Mouse (Mus musculus): Measurements from ENCODE around the gene Acad10. TPM values are rescaled to one million over a fixed set of nuclear protein-coding genes. Genes with fewer than 3 reads are reported as not detected.
"Not testable (repeated sequence)": the region's sequence is repeated elsewhere in the genome, so short reads cannot be mapped to it uniquely, and the experiment has no call there.

Acad10 gene
- polyA plus RNA-seq, 1 experiment from 2014 or later, result 1.4 TPM

DNA sequence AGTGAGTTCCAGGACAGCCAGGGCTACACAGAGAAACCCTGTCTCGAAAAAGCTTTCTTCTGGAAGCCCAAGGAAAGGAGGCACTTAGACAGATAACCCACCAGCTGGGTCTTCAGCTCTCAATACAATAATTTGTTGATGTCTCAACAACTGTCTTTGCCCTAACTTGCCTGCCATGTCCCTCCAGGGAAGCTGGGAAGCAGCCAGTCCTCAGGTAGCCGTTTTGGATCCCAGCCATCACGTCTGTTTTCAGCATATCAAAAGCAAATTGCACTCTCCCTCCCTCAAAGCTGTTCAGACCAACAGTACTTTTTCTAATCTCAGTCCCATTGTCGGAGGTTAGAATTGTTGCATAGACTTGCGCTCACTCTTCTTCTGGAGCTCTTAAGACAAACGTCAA lies 3.8 kb upstream of the Acad10 start:
- no peaks in the 10 kb centered on the region for H3K27me3 ChIP-seq (replicated peaks; ENCODE audit: control insufficient read depth, insufficient read depth, low read length)
- H3K4me2 ChIP-seq (ENCODE audit: low read length), result no peak overlapping the region
- H3K27ac ChIP-seq (ENCODE audit: low read depth, low read length), result no peak overlapping the region
- no peak overlapping the region for H3K9ac ChIP-seq (ENCODE audit: low read depth, low read length)
- no peaks in the 10 kb centered on the region for H3K9me3 ChIP-seq (ENCODE audit: control insufficient read depth, low read length)
- peaks cover 16% of the 10 kb centered on the region for H3K4me1 ChIP-seq (ENCODE audit: control insufficient read depth, insufficient read depth, low read depth, low read length)
- no peak overlapping the region for H3K4me3 ChIP-seq (ENCODE audit: low read length)
- WGBS, result 92% methylated on average over 6 of the region's 6 CpGs
- no peak for ATAC-seq
- peaks cover 21% of the 10 kb centered on the region for H3K36me3 ChIP-seq (ENCODE audit: control insufficient read depth, insufficient read depth, low read length)

DNA sequence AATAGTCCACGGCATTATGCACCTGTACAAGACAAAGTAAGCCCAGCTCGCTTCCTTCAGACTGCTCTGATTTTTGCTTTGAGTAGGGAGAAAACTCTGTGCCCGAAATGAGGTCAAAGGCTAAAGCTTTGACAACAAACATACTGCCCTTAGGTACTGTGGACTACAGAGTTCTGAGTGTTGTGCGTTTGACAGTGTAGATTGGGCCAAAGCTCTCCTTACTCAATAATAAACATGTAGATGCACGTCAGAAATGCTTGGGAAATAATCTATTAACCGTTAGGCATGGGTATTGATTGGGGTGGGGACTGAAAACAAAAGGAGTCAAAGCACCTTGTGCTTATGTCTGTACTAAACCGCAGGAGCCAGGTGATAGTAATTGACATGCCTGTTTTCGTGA lies 3.1 kb upstream of the Acad10 start:
- Histone ChIP-seq H3K9ac (ENCODE audit: low read depth, low read length) (no peak overlapping the region), H3K4me3 (ENCODE audit: low read length) (no peak overlapping the region), H3K4me2 (ENCODE audit: low read length) (no peak overlapping the region), H3K27ac (ENCODE audit: low read depth, low read length) (no peak overlapping the region), H3K36me3 (ENCODE audit: control insufficient read depth, insufficient read depth, low read length) (peaks cover 20% of the 10 kb centered on the region), H3K4me1 (ENCODE audit: control insufficient read depth, insufficient read depth, low read depth, low read length) (peaks cover 16% of the 10 kb centered on the region), H3K27me3 (replicated peaks; ENCODE audit: control insufficient read depth, insufficient read depth, low read length) (no peaks in the 10 kb centered on the region), H3K9me3 (ENCODE audit: control insufficient read depth, low read length) (no peaks in the 10 kb centered on the region)
- ATAC-seq, result no peak
- 89% methylated on average over 8 of the region's 8 CpGs for WGBS

DNA sequence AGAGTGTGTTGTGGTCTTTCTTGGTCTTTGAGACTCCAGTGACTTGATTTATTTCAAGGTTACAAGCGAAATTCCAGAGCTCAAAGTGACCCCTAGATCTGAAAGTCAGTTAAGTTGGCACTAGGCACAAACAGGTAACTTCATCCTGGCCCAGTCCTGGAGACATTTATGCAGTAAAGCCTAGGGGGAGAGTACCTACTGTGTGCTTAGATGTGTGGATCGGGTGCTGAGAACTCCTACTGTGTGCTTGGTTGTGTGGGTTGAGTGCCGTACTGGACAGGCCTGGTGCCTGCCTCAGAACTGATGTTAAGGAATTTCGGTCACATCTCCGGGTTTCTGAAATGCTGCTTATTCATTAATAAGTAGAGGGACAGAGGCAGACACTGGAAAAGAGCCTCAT lies 1.2 kb upstream of the Acad10 start:
- H3K4me2 ChIP-seq (ENCODE audit: low read length), result peak overlapping the region; percentile 86
- peak overlapping the region; percentile 91; the same call in 1 of the 2 replicates for H3K9ac ChIP-seq (ENCODE audit: low read depth, low read length)
- ATAC-seq, result no peak
- no peaks in the 10 kb centered on the region for H3K27me3 ChIP-seq (replicated peaks; ENCODE audit: control insufficient read depth, insufficient read depth, low read length)
- 90% methylated on average over 5 of the region's 5 CpGs for WGBS
- H3K36me3 ChIP-seq (ENCODE audit: control insufficient read depth, insufficient read depth, low read length), result peaks cover 20% of the 10 kb centered on the region
- H3K27ac ChIP-seq (ENCODE audit: low read depth, low read length), result no peak overlapping the region
- H3K4me3 ChIP-seq (ENCODE audit: low read length), result peak overlapping the region; percentile 97
- peaks cover 16% of the 10 kb centered on the region for H3K4me1 ChIP-seq (ENCODE audit: control insufficient read depth, insufficient read depth, low read depth, low read length)
- no peaks in the 10 kb centered on the region for H3K9me3 ChIP-seq (ENCODE audit: control insufficient read depth, low read length)

DNA sequence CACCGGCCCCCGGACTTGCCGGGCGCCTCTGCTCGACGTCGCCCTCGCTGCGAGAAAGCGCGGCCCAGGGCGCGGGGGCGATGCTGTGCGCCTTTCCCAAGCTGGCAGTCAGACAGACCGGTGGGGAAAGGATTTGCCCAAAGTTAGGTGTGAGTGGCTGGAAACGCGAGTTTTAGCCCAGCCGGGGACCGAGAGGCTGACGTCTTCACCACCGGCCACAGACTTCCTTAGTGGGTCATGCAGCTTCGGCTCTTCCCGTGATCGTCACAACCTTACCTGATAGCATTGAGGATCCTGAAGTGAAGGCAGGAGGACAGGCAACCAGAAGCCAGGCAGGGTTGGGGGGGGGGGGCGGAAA lies 562 bp upstream of the Acad10 start:
- Histone ChIP-seq H3K27me3 (replicated peaks; ENCODE audit: control insufficient read depth, insufficient read depth, low read length) (no peaks in the 10 kb centered on the region), H3K4me1 (ENCODE audit: control insufficient read depth, insufficient read depth, low read depth, low read length) (peaks cover 16% of the 10 kb centered on the region), H3K27ac (ENCODE audit: low read depth, low read length) (peak overlapping the region; percentile 77), H3K4me2 (ENCODE audit: low read length) (peak overlapping the region; percentile 86), H3K36me3 (ENCODE audit: control insufficient read depth, insufficient read depth, low read length) (peaks cover 17% of the 10 kb centered on the region), H3K9ac (ENCODE audit: low read depth, low read length) (peak overlapping the region; percentile 91), H3K9me3 (ENCODE audit: control insufficient read depth, low read length) (no peaks in the 10 kb centered on the region), H3K4me3 (ENCODE audit: low read length) (peak overlapping the region; percentile 97)
- under 1% methylated on average over 22 of the region's 26 CpGs for WGBS
- ATAC-seq, result 0 out of 2 replicates have a peak, but pooled peaks have one; percentile 16

DNA sequence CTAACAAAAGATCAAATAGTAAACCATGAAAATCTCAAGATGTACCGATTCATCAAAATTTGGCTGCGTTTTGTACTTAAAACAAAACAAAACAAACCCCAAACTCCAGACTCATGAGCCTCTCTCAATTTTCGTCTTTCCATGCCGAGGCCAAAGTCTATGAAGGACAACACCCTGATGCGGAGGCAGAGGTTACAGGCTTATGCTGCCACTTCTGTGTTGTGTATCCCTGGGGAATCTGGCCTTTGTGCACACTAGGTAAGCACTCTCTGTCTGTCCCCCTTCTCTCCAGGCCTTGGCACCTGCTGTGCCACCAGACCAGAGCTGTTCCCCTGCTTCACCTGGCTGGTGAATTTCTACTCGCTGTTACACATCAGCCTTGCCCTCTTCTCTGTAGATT lies 2.7 kb downstream of the Acad10 start:
- WGBS, result 88% methylated on average over 5 of the region's 6 CpGs
- H3K27me3 ChIP-seq (replicated peaks; ENCODE audit: control insufficient read depth, insufficient read depth, low read length); H3K9me3 ChIP-seq (ENCODE audit: control insufficient read depth, low read length); H3K27ac ChIP-seq (ENCODE audit: low read depth, low read length); H3K9ac ChIP-seq (ENCODE audit: low read depth, low read length); H3K36me3 ChIP-seq (ENCODE audit: control insufficient read depth, insufficient read depth, low read length); H3K4me2 ChIP-seq (ENCODE audit: low read length); ATAC-seq; H3K4me3 ChIP-seq (ENCODE audit: low read length): not testable (repeated sequence)
- peaks cover 16% of the 10 kb centered on the region for H3K4me1 ChIP-seq (ENCODE audit: control insufficient read depth, insufficient read depth, low read depth, low read length)

DNA sequence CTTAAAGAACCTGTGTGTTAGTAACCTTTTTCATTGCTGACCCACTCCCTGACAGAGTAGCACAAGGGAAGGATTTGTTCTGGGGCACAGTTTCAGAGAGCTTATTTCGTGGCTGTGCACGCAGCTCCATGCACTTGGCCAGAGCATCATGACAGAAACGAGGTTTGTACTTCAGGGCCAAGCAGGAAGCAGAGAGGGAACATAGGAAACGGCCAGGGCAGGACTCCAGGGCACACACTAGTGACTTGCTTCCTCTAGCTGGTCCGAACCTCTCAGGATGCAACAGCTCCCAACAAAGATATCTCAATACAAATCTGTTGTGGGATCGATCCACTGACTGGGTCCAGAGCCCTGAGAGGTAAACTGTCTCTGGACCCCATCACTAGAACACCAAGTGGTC lies 3.4 kb downstream of the Acad10 start:
- WGBS, result 70% methylated on average over 6 of the region's 6 CpGs
- not testable (repeated sequence) for H3K9me3 ChIP-seq (ENCODE audit: control insufficient read depth, low read length); H3K27me3 ChIP-seq (replicated peaks; ENCODE audit: control insufficient read depth, insufficient read depth, low read length); H3K4me2 ChIP-seq (ENCODE audit: low read length); H3K9ac ChIP-seq (ENCODE audit: low read depth, low read length); H3K4me1 ChIP-seq (ENCODE audit: control insufficient read depth, insufficient read depth, low read depth, low read length); ATAC-seq; H3K36me3 ChIP-seq (ENCODE audit: control insufficient read depth, insufficient read depth, low read length); H3K4me3 ChIP-seq (ENCODE audit: low read length); H3K27ac ChIP-seq (ENCODE audit: low read depth, low read length)

DNA sequence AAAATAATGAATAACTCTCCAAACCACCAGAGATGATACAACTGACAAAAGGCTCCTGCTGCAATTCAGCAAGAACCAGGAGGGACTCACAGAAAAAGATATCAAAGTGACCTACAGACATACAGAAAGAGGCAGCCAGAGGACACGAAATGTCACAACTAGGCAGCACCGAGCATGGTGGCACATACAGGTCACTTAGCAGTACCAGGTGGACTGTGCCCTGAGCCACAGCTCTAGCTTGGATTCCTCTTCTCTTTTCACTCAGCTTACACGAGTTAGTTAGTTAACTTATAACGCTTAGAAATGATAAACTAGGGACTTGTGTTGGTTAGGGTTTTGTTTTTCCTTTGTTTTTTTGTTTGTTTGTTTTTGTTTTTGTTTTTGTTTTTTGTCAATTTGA lies 5.8 kb downstream of the Acad10 start:
- Histone ChIP-seq H3K9ac (ENCODE audit: low read depth, low read length) (no peak overlapping the region), H3K4me3 (ENCODE audit: low read length) (no peak overlapping the region), H3K27me3 (replicated peaks; ENCODE audit: control insufficient read depth, insufficient read depth, low read length) (no peaks in the 10 kb centered on the region), H3K36me3 (ENCODE audit: control insufficient read depth, insufficient read depth, low read length) (no peaks in the 10 kb centered on the region), H3K4me2 (ENCODE audit: low read length) (no peak overlapping the region), H3K4me1 (ENCODE audit: control insufficient read depth, insufficient read depth, low read depth, low read length) (no peaks in the 10 kb centered on the region), H3K27ac (ENCODE audit: low read depth, low read length) (no peak overlapping the region), H3K9me3 (ENCODE audit: control insufficient read depth, low read length) (no peaks in the 10 kb centered on the region)
- 86% methylated on average over 4 of the region's 4 CpGs for WGBS
- no peak for ATAC-seq

DNA sequence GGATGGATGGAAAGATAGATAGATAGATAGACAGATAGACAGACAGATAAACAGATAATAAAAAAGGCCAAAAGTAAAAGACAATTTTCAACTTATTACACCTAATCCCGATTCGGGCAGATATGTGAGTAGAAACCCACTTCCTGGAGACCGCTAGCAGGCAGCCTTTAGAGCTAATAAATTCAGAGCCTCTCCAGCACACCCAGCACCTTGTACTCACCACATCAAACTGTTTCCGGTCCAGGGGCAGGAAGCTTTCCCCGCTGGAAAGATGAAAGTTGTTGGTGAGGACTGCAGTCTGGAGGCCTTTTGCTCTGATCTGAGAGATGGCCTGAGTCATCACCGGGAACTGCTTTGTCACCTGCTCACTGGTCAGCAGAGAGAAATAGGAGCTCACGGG lies 11.2 kb downstream of the Acad10 start:
- Histone ChIP-seq H3K36me3 (ENCODE audit: control insufficient read depth, insufficient read depth, low read length) (no peaks in the 10 kb centered on the region), H3K9me3 (ENCODE audit: control insufficient read depth, low read length) (no peaks in the 10 kb centered on the region), H3K4me3 (ENCODE audit: low read length) (no peak overlapping the region), H3K4me2 (ENCODE audit: low read length) (no peak overlapping the region), H3K27ac (ENCODE audit: low read depth, low read length) (no peak overlapping the region), H3K4me1 (ENCODE audit: control insufficient read depth, insufficient read depth, low read depth, low read length) (no peaks in the 10 kb centered on the region), H3K27me3 (replicated peaks; ENCODE audit: control insufficient read depth, insufficient read depth, low read length) (no peaks in the 10 kb centered on the region), H3K9ac (ENCODE audit: low read depth, low read length) (no peak overlapping the region)
- WGBS, result 87% methylated on average over 7 of the region's 7 CpGs
- no peak for ATAC-seq

DNA sequence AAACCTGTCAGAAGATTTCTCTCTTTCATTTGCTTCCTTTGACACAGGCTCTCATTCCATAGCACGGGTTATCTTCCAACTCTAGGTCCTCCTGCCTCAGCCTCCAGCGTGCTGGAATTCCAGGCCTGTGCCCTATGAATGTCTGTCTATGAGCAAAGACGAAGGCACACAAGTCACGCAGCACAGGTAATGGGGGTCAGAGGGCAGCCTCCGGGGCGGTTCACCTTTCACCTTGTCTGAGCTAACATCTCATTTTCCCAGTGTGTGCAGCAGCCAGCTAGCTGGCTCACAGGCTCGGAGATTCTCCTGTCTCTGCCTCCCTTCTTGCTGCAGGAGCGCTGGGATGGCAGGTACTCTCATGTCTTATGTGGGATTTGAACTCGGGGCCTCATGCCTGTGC lies 20.7 kb downstream of the Acad10 start:
- no peak for ATAC-seq
- no peak overlapping the region for H3K27ac ChIP-seq (ENCODE audit: low read depth, low read length)
- 92% methylated on average over 9 of the region's 9 CpGs for WGBS

DNA sequence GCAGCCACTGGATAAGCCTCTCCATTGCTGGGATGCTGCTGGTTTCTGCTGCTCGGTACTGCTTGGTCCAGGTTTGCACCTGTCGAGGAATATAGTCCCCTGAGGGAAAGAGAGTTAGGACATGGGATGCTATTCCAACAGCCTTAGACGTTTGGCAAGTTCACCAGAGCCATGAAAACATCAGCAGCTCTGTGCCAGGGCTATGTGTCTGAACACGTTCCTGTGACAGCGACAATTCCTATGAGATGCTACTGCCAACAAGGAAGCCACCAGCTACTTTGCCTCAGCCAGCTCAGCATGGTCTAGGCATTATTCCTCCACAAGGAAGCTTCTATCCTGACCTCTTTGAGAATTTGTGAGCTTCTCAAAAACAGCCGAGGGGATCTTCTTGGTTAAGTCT lies 23.0 kb downstream of the Acad10 start:
- H3K4me3 ChIP-seq (ENCODE audit: low read length), result no peak overlapping the region
- no peaks in the 10 kb centered on the region for H3K36me3 ChIP-seq (ENCODE audit: control insufficient read depth, insufficient read depth, low read length)
- no peak overlapping the region for H3K27ac ChIP-seq (ENCODE audit: low read depth, low read length)
- H3K27me3 ChIP-seq (replicated peaks; ENCODE audit: control insufficient read depth, insufficient read depth, low read length), result no peaks in the 10 kb centered on the region
- no peak overlapping the region for H3K9ac ChIP-seq (ENCODE audit: low read depth, low read length)
- no peaks in the 10 kb centered on the region for H3K4me1 ChIP-seq (ENCODE audit: control insufficient read depth, insufficient read depth, low read depth, low read length)
- H3K4me2 ChIP-seq (ENCODE audit: low read length), result no peak overlapping the region
- 92% methylated on average over 6 of the region's 6 CpGs for WGBS
- ATAC-seq, result no peak
- H3K9me3 ChIP-seq (ENCODE audit: control insufficient read depth, low read length), result no peaks in the 10 kb centered on the region

More for the DNA sequence above, 20.7 kb downstream of the Acad10 start:
- Histone ChIP-seq H3K27me3 (replicated peaks; ENCODE audit: control insufficient read depth, insufficient read depth, low read length) (no peaks in the 10 kb centered on the region), H3K4me1 (ENCODE audit: control insufficient read depth, insufficient read depth, low read depth, low read length) (no peaks in the 10 kb centered on the region), H3K36me3 (ENCODE audit: control insufficient read depth, insufficient read depth, low read length) (no peaks in the 10 kb centered on the region), H3K9ac (ENCODE audit: low read depth, low read length) (no peak overlapping the region), H3K4me3 (ENCODE audit: low read length) (no peak overlapping the region), H3K4me2 (ENCODE audit: low read length) (no peak overlapping the region), H3K9me3 (ENCODE audit: control insufficient read depth, low read length) (no peaks in the 10 kb centered on the region)
